Mouse (Mus musculus): ENCODE data around the gene Cops7a.

Cops7a gene

DNA sequence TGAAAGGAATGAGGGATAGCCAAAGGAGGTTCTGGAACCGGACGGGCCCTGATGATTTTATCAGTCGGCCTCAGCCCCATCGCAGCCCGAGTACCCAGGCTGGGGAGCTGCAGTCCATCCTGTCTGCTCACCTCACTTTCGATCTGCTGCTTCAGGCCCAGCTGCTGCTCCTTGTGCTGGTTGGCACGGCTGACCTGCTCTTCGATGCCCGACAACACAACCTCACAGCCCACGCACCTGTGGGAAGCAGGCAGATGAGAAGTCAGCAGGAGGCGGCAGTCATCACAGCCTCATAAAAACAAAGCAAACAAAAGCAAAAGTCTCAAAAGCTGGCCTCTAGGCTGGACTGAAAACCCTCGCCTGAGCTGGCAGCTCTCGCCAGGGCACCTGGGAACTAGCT, 5.4 kb downstream of the Cops7a start:
- no peak for DNase-seq (ENCODE audit: low read depth, low spot score)

DNA sequence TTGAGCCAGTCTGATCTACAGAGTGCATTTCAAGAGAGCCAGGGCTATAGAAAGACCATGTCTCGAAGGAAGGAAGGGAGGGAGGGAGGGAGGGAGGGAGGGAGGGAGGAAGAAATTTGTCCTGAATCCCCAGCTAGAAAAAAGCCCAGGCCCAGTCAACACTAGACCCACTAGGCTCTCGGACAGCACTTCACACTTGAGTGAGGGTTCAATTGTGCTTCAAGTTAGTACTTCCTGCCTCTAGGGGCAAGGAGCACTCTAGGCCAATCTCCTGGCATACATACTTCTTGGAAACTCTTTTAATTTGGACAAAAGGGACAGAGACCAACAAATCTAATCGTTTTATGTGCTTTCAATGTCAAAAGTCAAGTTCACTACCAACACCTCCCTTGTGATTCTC, 7.2 kb downstream of the Cops7a start:
- DNase-seq (ENCODE audit: low read depth, low spot score): no peak

DNA sequence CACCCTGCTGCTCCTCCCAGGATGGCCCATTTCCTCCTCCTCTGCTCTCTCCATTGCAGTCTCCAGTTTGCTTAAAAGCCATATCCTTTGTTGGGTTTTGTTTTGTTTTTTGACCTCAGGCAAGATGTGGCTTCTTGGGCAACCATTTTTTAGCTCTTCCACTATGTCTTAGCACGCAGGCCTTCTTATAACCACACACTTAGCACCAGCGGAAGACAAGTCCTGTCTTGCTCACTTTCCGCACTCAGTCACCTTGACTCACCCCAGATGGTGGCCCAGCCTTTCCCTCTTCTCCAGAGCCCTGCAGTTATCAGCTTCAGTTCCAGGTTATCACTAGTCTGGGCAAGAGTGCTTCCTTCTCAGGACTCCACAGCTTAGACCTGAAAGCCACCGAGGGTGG, 10.1 kb downstream of the Cops7a start:
- DNase-seq (ENCODE audit: low read depth, low spot score): no peak

DNA sequence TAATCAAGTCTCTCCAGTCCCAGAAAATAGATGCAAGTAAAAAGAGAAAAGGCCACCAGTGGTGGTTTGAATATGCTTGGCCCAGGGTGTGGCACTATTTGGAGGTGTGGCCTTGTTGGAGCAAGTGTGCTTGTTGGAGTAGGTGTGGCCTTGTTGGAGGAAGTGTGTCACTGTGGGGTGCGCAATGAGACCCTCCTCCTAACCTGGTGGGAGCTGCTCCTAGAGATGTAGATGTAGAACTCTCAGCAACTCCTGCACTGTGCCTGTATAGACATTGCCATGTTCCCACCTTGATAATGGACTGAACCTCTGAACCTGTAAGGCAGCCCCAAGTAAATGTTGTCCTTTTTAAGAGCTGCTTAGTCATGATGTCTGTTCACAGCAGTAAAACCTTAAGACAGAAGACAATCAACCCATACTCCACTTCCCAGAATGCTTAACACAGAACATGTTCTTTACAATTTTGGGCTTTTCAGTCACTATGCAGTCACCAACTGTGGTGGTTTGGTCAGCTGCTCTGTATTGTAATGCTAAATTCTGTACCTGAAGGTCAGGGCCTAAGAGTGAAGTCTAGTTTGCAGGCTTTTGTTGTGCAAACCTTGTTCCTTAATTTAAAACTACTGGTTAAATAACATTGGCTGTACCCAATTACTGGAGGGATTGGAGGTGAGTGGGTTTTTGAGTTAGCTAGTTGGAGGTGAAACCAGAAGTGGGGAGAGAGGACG, 11.2 kb downstream of the Cops7a start:
- DNase-seq (ENCODE audit: low read depth, low spot score): no peak

DNA sequence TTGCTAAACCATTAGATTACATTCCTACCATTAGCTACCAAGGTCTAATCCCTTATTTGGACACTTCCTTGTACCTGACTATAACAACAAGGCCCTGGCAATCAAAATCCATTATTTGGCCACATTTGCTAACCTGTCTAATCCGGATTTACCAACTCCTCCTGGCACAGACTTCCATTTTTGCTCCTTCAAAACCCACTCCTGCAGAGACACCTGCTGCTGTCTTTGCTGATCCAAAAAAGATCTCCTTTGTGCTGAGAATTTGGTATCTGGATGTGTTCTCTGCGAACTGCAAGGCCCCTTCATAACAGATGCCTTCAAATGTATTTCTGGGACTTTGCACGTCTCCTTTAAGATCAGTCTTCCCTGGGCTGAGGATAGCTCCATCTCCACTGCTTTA, 21.8 kb downstream of the Cops7a start:
- DNase-seq (ENCODE audit: low read depth, low spot score): no peak

DNA sequence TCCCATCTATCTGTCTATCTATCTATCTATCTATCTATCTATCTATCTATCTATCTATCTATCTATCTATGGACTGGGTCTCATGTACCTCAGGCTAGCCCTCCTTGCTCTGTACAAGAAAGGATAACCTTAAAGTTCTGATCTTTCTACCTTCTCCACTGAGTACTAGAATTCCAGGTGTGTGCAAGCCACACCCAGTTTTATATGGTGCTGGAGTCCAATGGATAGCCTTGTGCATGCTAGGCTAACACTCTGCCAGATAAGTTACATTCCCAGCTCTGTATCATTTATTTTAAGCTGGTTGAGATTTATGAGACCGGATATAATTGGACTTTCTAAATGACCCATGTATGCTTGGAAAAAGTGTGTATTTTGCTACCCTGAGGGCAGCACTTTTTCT, 23.7 kb downstream of the Cops7a start:
- no peak for DNase-seq (ENCODE audit: low read depth, low spot score)

DNA sequence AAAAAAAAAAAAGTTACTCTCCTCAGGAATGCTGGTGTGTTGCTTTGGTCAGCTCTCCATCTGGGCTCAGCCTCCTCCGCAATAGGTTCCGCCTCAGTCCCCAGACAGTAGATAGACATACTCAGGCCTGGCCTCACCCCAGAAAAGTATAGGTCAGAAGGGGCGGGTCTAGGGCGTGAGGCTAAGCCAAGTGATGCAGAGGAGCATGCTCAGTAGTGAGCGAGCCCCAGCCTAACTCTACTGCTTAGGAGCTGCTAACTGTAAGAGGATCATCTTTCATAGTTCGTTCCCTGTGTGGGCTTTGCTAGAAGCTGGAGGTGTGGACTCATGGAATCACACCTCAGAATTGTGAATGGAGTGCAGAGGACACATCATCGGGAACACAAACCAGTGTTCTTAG, 26.8 kb downstream of the Cops7a start:
- DNase-seq (ENCODE audit: low read depth, low spot score): no peak

DNA sequence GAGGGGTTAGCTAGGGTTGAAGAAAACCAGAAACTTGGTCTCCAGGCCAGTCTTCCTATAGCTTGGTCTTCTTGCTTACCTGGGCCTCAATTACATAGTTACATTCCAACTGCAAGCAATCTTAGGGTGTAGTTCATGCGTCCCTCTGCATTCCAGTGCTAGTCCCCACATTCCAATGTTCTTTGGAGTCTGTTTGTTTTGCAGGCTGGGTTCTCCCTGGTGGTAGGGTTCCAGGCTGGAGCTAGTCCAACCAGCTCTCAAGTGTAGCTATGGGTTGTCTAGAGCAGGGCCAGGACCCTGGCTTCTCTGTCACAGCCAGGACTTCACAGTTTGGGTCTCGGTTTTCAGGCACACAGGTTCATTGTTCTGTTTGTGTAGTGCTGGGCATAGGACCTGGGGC, 27.8 kb downstream of the Cops7a start:
- DNase-seq (ENCODE audit: low read depth, low spot score): no peak

DNA sequence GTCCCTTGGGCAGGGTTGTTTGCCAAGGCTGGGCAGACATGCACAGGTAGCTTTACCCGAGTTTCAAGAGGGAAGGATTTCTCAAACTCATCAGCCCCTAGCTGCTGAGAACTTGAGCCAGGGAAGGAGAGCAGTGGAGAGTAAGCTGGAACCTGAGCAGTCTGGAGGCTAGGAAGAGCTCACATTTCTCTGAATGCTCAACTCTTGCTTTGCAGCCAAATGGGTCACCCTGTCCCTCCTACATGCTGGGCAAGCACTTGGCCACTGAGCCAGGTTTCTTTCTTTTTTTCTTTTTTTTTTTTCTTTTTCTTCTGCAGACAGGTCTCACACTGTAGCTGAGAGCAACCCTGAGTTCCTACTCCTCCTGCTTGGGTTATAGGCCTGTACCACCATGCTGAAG, 28.7 kb downstream of the Cops7a start:
- DNase-seq (ENCODE audit: low read depth, low spot score): no peak

DNA sequence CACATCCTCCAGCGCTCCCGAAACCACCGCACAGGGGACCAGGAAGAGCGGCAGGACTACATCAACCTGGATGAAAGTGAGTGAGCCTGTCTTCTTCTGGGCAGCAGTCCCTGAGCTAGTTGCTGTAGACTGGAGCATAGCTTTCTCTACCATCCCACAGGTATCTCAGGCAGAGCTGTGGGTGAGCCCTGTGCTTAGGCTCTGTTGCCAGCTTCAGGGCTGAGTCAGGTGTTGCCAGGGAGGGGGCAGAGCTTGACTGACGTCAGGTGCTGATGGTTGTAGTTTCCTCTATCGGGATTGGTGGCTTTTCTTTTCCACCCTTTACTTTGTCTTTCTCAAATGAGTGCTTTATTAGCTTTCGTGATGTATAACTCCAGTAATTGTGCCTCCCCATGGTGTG, 30.7 kb downstream of the Cops7a start:
- no peak for DNase-seq (ENCODE audit: low read depth, low spot score)

DNA sequence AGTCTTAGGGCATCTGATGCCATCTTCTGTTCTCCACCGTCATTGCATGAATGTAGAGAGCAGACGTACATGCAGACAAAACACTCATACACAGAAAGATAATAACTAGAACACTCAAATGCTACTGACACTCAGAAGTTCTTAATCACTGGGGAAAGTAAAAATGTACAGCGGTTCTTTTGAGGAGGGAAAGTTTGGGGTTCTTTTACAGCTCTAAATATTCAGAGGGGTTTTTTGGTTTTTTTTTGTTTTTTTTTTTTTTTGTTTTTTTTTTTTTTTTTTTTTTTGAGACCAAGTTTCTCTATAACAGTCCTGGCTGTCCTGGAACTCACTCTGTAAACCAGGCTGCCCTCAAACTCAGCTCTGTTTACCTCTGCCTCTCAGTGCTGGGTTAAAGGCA, 32.2 kb downstream of the Cops7a start:
- peak; percentile 19 for DNase-seq (ENCODE audit: low read depth, low spot score)

DNA sequence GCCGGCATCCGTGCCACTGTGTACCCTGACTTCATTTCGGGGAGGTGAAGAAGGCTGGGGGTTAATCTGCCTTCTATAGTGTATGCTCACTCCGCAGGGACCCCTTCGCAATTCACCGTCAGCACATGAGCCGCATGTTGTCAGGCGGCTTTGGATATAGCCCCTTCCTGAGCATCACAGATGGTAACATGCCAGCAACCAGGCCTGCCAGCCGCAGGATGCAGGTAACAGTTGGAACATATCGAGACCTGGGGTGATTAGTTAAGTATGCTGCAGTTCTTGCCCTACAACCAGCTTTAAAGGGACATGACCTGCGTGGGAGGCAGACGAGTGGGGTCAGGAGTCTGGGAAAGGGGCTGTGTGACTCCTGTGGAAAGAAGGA, 33.0 kb downstream of the Cops7a start:
- DNase-seq (ENCODE audit: low read depth, low spot score): peak; percentile 10

DNA sequence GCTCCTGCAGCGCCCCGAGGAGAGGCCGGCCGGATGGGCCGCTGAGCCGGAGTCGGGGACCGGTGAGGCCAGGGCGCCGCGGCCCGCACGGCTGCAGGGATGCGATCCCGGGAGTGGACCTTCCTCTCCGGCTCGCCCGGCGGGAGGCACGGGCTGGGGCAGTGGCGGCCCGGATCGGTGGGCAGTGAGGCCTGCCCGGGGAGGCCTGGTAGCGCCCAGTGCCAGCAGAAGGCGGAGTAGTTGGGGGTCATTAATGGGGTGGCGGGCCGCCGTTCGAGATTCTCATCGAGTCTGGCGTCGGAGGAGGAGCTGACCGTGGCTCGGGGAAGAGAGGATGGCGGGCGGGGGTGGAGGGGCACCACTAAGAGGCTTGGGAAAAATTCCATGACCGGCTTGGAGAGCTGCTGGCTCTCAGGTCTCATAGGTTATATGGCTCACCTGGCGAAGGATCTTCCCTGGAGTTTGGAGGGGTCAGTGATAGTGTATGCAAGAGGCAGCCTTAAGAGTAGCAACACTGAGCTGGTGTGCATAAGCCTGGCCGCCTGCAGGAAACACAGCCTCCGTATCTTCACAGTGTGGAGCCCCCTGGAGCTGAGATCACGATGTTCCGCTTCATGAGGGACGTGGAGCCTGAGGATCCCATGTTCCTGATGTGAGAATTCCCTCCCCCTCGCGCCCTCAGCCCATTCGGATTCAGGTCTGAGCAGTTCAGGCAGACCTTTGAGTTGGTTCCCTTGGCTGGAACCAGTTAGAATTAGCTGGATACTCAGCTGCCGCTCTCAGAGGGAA, 33.6 kb downstream of the Cops7a start:
- no peak for DNase-seq (ENCODE audit: low read depth, low spot score)

DNA sequence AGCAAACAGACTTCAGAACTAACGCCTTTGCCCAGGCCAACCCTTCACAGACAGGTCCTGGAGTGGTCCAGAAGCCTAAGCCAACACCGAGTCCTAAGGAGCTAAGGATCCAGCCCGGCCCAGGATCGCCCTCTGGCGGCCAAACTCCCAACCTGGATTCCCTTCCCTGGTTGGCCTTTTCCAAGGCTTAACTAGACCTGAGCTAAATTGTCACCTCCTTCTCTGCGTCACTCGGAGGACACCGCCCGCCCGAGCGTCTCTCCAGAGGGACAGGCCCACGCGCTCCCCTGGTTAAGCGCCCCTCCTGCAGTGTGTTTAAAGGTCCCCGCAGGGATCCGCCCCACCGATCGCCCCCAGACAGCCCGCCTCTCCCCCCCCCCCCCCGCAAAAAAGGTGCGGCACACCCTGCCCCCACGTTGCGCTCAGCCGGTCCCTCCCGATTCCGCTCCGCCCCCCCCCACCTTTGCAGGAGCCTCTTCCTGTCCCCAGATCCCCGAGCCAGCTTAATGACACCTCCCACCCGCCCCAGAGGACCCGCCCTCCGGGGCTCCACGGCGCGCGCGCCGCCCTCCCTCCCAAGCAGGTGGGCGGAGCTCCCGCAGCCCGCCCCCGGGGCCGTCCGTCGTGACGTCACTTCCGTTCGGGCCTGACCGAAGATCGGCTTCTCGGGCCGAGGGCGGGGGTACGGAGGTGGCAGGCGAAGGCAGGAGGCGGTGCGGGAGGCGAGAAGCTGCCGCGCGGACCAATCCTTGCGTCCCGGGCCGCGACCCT, 34.4 kb downstream of the Cops7a start, which contains the start of gene Mlf2:
TSS of gene Mlf2 (plus strand) at position 633 of the 771 bp plus-strand sequence.
- DNase-seq (ENCODE audit: low read depth, low spot score): peak; percentile 99

DNA sequence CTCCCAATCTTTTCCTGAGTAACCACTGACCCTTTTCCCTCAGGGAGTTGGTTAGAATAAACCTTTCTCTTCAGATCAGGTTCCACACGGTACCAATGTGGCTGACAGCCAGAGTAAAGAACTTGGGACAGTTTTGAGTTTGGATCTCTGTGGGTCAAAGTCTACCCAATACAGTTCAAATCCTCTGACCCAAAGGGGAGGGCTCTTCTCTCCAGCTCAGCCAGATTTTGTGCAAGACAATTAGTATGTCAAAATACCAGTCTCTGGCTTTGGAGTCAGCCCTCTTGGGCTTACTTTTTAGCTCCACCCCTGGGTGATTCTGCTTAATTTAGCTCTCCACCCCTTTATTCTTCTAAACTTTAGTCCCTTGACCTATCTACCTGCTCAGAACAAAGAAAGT, 35.1 kb downstream of the Cops7a start:
- DNase-seq (ENCODE audit: low read depth, low spot score): no peak

DNA sequence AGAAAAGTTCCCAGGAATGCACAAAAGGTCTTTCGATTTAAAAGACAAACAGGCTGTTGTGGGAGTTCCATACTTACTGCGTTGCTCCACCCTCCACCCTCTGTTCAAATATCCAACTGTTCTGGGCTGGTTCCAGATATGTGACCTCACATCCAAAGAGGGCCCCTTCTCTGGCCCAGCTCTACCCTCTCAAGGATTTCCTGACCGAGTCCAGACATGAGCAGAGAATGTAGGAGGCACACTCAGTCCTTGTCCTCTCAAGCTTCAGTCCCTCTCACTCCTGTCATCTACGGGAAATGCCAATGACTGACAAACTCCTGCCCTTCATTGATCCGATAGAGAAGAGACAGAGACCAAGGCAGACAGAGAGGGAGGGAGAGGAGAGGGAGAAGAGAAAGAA, 39.4 kb downstream of the Cops7a start:
- no peak for DNase-seq (ENCODE audit: low read depth, low spot score)

DNA sequence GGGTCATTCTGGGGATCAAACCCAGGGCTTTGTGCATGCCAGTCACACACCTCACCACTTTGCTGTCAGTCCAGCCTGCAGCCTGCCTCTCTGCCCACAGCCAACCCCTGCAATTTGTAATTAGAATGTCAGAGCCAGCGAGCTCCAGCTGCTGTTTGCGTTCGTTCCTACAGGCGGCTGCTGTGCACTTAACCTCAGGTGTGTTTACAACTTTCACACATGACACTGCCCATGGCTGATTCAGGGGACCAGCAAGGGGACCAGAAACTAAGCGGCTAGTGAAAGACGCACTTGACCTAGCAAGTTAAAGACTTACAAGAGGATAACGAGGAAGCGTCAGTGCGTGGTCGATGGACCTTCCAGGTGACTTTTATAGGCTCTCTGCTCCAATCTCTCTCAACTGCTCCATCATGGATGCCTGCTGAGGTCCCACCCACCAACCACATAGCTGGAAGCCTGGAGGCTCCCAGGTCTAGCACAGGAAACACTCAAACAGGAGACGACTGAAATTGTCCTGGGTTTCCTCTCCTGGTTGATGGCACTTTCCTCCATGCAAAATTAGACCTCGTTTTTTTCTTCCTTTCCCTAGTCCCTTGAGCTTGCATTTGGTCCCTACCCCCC, 40.1 kb downstream of the Cops7a start:
- no peak for DNase-seq (ENCODE audit: low read depth, low spot score)

DNA sequence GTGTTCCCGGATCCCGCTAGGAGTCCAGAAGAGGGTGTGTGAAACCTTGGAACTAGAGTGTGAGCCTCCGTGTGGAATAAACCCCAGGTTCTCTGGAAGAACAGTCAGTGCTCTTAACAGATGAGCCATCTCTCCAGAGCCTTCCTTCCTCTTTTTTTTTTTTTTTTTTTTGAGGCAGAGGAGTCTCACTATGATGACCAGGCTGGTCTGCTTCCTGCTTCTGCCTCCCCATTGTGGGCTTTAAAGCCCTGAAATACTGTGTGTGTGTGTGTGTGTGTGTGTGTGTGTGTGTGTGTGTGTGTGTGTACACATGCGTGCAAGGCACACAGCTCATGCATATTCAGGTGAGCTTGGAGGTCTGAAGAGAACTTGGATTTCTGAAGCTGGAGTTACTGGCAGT, 43.8 kb downstream of the Cops7a start:
- no peak for DNase-seq (ENCODE audit: low read depth, low spot score)

DNA sequence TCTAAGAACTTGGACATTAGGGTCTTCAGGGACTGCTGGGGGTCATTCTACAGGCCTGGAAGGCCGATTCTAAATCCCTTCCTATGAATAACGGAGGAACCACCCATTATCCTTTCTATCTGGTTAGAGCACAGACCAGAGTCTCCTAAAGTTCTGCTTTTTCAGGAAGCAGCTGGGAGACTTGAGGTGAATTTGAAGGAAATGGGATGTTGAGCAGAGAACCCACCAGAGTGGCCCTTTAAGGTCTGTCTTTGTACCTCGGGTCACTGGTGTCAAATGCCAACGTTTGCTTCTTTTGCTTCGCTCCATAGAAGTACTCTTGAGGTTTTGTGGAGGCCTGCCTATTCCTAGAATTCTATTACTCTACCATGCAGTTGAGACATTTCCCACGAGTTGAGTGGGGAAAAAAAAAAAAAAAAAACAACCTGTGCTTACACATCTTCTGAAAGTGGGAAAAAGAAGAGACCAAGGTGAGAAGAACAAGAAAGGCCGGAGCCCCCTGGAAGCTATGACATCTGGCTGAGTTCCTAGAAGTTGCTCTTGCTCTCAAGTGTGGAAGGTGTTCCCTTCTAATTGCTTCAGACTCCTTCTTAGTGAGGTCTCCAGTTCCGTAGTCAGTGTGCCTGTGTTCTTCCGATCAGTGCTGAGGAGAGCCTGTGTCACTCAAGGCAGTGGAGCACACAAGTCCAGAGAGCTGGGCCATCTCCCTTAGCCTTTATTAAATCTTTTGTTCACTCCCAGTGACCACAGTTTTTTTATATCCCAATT, 44.8 kb downstream of the Cops7a start:
- DNase-seq (ENCODE audit: low read depth, low spot score): no peak

DNA sequence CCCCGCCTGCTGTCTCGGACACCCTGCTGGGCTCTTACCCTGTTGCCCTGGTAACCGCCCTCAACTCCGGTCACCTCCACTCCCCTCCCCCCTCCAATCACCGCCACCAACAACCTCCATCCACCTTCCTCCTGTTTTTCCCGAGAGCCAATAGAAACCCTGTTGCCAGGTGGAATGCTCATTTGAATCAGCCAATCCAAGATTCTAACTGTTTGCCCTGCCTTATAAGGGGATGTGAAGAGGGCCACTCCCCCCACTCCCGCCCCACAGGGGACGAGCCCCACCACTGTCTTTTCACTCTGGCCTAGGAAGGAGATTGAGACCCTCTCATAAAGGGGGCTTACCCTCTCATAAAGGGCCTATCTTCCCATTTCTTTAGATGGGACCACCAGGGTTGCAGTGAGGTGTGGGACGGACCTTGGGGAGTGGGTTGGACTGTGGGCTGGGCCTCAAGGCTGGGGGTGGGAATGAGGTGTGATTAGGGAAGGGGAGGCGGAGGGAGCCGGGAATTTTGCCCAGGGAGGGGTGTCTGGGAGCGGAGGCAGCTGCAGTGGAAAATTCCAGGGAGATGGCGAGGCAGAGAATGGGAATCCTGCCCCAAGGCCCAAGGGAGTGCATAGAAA, 45.5 kb downstream of the Cops7a start, which contains the start of gene Ptms:
TSS of gene Ptms (minus strand) at position 409 of the 623 bp plus-strand sequence.
- peak; percentile 65 for DNase-seq (ENCODE audit: low read depth, low spot score)

Measured in CD4-positive helper T cell, adult 2 months (primary cell).